Mouse (Mus musculus) 416B (cell line): ENCODE measurements around the gene Gabpb2.

Source experiments
- DNase-seq: peaks from one replicate; pipeline ENCODE4 v3.0.0; 2011; ENCODE audit warnings: low read depth

Gabpb2 gene

DNA sequence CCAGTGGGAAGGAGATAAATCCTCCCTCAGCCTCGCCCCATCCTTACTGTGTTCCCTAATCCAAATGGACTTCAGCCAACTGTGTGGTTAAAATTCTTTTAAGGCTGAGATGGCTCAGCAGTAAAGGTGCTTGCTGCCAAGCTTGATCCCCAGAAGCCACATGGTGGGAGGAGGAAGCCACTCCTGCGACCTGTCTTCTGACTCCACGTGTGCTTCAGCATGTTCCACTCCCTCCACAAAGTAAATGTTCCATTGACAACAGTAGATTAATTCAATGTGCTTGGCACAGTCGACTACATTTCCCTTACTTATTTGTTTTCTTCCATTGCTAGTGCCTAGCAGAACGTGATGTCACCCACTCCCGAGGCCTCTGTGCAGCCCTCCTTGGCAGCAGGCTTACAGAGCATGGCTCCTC, 23.0 kb downstream of the Gabpb2 start:
- DNase-seq: no peak

DNA sequence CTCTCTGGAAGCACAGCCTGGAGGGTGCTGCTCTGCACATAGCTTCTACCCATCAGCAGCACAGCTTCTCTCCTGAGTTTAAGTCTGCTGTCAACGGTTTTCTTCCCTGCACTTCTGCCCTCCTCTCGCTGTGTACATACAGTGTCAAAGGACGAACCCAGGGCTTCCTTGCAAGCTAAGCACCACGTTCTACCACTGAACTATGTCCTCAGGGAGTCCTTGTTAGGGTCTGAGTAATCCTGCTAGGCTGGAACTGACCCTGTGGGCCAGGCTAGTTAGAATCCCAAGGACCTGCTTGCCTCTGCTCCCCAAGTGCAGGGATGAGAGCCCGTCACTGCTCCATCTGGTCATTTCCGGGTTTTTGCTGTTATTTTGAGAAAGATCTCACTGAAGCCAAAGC, 30.8 kb downstream of the Gabpb2 start:
- no peak for DNase-seq

DNA sequence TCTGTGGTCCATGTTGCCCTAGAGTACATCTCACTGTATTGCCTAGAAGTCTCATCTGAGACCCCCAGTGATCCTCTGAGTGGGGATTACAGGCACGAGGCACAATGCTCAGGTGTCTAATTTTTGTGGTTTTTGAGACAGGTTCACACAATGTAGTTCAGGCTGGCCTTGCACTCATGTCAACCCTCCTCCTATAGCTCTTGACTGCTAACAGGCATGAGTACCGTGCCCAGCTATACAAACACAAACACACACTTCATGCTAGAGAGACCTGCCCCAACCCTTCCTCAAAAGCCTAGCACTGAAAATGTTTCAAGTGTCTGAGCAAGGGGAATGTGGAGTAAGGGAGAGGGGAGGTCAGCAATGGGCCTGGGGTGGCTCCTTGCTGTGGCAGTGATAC, 31.6 kb downstream of the Gabpb2 start:
- DNase-seq: no peak

DNA sequence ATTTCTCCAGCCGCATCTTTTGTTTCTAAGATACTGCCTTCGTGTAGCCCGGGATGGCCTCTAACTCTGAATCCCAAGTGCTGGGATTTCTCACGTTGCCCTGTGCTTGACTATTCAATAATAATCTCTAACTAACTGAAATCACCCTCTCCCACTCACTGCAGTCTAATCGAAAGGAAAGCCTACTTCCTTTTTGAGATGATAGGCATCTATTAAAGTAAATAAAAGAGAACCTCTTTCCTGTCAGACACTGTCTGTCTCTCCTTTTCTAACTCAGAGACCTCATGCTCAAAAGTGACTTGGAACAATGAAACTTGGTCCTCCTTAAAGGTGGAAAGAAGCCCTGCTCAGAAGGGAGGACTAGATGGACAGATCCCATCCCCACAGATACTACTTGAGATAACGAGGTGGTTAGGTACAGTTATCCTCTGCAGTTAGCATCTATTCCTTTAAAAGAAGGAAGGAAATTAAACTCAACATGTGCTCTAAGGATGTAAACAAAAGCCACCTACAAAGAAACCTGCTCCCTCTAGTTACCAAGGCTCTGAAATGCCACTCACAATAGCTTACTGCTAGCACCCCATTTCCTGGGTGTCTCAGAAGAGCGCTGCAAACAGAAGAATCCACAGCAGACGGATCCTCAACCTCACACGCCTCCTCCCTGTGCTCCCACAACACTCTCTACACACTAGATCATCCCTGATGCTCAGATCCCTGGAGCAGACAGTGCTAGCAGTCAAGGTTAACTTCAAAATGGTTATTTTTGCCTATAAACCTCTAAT, 32.7 kb downstream of the Gabpb2 start:
- peak; percentile 50 for DNase-seq

DNA sequence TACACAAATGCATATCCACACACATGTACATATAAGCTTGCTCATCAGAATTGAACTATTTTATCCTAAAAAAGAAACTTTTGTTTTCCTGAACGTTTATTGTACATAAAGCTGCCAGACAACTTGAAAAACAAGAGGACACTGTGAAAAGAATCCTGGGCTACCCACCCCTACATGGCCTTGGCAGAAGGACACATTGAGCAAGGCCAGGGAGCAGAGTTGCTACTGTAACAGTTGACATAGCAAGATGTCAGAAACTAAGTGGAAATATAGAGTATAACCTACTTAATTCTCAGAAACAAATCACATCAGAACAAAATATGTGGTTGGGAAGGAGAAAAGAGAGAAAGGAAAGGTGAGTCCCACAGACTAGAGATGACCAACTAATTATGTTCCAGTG, 35.9 kb downstream of the Gabpb2 start:
- DNase-seq: no peak

DNA sequence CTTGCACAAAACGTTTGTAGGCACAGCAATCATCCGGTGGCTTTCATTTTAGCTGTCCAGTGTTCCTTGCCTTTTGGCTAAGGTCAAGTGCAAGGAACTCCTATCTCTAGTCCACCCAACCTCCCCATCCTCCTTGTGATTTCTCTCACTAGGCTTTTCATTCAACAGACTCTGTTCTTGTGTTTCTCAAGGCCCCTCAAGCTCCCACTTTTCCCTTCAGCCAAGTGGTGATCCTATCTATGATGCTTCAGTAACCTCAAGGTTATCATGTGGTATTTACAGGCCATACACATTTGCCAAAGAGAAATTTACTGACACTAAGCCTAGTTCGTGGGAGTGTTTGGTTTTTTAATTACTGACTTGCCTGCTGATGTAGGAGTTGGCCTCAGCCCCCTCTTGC, 37.8 kb downstream of the Gabpb2 start:
- DNase-seq: peak; percentile 26

DNA sequence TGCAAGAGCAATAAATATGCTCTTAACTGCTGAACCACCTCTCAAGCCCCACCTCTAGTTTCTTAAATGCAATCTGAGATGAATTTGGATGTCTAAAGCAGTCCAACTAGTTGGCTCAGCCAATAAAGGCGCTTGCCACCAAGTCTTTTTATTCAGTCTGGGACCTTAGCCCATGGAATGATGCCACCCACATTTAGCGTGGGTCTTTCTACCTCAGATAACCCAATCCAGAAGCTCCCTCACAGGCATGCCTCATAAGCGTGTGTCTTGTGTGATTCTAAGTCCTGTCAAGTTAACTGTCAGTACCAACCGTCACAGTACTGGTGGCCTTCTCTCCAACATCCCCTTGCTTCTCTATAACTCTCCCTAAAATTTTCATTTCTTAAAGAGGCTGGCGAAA, 38.8 kb downstream of the Gabpb2 start:
- no peak for DNase-seq

DNA sequence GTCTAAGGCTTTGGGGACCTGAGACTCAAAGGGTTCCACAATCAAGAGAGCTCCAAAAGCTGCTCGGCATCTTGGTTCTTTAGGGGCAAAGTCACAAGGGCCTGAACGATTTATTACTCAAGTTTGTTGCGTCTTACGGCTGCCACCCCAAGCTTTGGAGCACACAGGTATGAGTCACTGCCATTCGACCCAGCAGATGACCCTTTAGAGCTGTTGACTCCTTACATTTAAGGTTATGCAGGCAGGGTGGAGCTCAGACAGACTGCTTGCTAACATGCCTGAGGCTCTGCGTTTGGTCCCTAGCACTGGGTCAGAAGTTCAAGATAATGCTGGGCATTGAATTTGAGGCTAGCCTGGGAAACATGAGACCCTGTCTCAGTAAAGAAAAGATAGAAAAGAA, 40.1 kb downstream of the Gabpb2 start:
- DNase-seq: peak; percentile 26

DNA sequence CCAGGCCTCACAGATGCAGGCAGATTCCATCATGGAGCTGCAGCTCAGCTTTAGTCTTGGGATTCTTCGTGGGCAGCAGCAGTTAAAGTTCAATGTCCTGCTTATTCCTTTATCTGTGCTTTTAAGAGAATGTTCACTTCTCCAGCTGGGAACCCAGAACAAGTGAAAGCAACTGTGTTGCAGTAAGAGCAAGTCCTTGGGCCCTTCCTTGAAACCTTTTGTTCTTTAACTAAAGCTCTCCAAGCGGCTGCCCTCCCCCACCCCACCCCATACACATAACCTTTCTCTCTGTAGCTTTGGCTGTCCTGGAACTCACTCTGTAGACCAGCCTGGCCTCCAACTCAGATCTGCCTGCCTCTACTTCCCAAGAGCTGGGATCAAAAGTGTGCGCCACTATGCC, 41.2 kb downstream of the Gabpb2 start:
- DNase-seq: no peak

DNA sequence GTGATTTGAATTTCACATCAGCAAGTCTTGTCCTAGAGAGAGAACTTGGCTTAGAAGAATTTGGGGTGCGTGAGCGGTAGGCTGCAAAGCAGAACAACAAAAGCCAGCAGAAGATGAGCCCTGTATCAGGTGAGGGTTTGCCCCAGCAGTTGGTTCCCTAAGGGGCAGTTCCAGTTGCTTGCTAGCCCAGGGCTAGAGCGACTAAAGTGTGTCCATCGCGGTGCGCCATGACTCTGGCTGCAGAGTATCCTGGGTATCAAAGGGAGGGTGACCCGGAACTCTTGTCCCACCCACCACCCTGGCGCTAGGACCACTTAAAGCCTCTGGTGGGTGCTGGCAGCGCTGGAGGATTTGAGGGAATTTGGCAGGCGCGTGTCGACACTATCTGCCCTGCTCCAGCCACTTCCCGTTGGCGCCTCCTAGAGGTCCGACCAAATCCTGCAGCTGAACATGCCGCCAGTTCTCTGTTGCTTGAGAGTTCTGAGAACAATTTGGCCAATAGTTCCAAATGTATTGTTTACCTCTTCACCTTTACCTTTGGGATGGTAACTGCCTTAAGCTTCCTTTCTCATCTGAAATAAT, 43.6 kb downstream of the Gabpb2 start:
- DNase-seq: peak; percentile 73

DNA sequence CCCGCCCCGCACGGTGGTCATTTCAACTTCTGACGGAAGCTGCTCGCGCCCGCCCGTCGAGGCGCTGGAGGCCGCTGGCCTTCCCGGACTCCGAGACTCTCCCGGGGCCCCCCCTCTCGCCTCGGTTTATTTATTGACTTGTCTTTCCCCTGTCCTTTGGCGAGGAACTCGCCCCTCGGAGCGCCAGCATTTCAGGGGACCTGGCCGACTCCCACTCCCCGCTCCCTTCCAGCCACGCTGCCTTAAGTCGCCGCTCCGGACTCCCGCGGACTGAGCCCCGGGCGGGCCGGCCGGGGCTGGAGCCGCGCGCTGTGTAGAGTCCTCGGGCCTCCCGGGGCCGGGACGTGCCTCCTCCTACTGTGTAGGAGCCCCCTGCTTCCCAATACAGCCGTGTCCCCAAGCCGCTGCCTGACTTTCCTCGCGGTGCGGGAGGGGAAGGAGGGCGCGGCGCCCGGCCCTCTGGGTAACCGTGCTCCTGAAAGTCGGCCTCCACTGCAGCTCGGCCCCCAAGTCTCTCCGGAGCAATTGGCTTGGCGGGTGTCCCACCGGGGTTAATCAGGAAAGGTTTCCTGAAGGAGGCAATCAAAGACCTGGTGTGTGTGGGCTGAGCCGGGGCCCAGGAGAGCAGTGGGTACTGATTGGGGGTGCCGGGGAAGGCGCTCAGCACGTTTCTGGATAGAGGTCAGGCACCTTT, 44.3 kb downstream of the Gabpb2 start:
- no peak for DNase-seq

DNA sequence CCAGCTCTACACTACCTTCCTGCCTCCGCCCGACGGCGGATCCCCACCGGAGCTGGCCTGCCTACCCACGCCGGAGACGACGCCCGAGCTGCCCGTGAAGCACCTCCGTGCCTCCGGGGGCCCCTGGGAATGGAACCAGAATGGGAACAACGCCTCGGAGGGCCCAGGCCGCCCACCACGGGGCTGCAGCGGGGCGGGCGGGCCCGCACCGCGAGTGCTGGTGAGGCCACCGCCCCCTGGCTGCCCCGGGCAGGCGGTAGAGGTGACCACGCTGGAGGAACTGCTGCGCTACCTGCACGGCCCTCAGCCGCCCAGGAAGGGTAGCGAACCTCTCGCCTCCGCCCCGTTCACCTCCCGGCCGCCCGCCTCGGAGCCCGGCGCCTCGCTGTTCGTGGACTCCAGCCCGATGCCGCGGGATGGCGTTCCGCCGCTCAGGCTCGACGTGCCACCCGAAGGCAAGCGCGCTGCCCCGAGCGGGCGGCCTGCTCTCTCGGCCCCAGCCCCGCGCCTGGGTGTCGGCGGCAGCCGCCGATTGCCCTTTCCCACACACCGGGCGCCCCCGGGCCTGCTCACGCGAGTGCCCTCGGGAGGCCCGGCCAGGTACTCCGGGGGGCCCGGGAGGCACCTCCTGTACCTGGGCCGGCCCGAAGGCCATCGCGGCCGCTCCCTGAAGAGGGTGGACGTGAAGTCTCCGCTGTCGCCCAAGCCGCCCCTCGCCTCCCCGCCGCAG, 45.0 kb downstream of the Gabpb2 start:
- DNase-seq: no peak

DNA sequence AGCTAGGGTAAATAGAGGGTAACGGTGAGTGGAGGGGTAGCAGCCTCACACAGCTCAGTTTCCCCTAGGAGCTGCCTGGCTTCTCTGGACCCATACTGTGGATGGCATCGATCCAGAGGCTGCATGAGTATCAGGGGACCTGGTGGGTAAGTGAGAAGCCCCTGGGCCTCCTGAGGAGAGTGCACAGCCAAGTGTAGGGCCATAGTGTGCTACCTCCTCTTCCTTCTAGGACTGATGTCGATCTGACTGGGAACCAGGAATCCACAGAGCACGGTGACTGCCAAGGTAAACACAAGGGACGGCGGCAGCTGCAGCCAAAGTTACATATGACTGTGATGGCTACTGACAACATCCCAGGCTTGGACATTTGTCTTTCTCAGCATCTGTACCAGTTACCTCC, 46.6 kb downstream of the Gabpb2 start:
- DNase-seq: no peak

DNA sequence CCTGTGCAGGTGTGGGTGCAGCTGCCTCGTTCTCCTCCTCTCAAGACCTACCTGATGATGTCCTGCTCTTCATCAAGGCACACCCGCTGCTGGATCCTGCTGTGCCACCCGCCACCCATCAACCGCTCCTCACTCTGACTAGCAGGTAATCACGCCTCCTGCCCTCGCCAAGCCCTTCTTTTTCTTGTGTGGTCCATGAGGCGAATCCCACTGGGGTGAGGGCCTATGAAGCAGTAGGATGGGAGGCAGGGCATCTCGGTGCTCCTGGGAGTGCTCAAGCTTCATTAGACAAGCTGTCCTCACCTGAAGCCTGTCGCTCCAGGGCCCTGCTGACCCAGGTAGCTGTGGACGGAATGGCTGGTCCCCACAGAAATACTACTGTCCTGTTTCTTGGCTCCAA, 47.7 kb downstream of the Gabpb2 start:
- DNase-seq: no peak

DNA sequence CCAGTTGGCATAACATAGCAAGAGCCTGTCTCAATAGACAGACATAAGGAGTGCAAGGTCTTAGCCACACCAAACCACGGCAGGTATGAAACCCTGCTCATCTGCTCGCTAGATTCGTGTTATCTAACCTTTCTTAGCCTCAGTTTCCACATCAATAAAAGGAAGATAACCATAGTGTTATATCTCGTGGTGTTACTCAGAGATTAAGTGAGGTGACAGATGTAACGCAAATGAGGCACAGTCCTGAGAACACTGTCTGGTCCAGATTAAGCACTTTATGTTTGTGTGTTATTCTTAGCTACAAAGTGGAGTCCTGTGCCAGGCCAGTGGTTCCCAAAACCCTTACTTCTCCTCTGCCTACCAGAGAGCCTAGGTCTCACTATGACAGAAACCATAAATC, 52.9 kb downstream of the Gabpb2 start:
- no peak for DNase-seq

DNA sequence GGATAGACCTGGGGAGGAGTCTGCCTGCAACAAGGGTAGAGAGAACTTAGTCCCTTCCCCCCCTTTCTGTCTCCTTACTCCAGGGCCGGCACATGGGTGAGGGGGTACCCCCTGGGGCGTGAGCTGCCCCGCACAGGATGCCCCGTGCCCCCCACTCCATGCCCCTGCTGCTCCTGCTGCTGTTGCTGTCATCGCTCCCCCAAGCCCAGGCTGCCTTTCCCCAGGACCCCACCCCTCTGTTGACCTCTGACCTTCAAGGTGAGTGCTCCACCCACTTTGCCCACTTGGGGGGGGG, 53.5 kb downstream of the Gabpb2 start:
- DNase-seq: no peak

DNA sequence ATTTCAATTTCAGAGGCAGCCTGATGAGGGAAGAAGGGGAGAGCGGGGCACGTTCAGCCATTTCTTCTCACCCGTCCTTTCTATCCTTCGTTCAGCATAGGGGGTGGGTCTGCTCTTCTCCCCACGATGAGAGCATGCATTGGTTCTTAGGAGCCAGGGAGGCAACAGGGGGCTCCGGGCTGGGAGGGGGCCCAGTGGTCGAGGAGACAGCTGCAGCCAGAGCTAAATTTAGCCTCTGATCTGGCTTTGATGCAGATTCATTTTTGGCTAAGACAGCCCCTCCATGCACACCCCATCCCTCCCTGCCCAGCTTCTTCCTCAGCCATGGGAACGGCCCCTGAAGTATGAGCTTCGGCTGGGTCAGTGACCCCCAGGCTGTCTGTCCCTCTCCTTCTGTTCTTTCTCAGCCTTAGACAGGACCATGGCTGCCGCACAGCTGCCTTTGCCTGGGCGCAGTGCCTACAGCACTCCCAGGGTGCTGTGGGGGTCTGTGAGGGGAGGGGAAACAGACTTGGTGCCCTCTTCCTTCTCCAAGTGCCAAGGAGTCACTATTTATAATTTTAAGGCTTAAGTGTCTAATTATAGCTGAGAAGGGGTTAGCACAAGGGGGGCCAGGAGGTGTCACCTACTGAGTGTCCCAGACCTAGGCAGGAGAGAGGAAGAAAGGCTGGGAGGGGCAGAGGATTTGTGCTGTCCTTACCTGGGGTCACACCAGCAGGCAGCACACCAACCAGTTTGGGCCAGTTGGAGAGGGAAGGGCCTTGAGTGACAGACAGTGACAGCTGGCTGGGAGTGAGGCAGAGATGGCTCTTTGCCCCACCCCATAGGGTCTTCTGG, 54.1 kb downstream of the Gabpb2 start:
- no peak for DNase-seq

DNA sequence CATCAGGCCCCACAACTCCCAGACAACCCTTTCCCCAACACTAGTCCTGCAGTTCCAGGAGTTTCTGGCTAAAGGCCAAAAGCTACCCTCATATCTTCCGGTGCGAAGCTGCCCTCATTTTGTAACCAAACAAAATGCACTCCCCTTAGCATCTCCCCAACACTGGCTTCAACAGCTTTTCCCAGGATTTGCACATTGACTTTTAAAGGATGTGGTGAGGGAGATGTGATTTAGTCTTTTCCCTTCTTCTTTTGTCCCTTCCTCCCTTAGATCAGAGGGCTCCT, 55.4 kb downstream of the Gabpb2 start:
- DNase-seq: no peak

DNA sequence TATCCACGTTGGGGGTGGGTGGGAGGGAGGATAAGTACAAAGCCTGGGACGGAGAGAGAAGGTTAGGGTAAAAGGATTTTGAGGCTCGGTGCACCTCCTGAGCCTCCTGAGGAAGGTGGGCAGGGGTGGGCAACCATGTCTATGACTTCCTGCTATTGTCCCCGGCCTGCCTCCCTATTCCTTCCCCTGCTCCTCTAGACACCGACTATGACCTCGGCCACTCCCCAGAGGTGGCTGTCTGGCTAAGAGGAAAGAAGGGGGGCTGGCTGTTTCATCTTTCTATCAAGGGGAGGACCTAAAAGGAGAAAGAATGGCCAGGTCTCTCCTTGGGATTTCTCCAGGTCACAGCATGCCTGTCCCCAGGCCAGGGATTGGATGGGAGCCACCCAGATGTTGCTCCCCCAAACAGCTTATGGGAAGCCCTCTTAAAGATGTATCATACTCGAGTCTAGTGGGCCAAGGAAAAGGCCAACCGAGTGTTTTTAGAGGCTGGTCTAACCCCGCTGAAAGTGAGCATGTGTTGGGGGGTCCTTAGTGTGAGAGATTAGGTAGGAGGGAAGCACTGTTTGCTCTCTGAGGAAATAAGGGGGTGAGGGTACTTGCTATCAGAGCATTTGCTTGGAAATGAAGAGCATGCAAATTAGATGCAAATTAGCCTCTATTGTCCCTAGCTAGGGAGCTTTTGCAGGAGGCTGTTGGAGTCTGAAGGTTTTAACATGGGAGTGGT, 55.9 kb downstream of the Gabpb2 start:
- DNase-seq: no peak

DNA sequence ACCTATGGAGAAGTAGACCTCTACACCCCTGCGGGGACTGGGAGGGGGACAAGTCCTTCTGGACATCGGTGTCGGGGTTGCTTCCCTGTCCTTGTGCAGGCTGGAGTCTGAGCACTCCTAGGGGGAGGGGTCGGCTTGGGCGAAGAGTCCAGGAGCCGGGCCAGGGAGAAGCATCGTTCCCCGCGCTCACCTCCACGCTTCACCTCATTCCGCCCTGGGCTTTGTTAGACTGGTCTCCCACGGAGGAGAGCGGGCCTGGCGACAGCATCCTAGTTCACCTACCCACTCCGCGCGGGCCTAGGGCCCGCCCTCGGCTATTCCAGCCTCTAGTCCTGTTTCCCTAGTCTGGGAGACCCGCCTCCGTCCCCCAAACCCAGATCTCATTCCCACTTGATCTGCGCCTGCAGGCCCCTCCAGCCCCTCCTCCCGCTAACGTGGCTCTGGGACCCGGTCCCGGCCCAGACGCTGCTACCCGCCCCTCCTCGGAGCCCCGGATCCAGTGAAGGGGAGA, 56.6 kb downstream of the Gabpb2 start:
- no peak for DNase-seq
